Mouse (Mus musculus): Measurements from ENCODE around the gene Rhoa. TPM values are rescaled to one million over a fixed set of nuclear protein-coding genes. Genes with fewer than 3 reads are reported as not detected.

Gene Rhoa
- total RNA-seq, 1 experiment, result 125 TPM

GRCm38 (mm10) chr9:108386816-108387215 is 80.9 kb downstream of the Rhoa start:
- peaks cover 0 to 15% of the 10 kb centered on the region in 2 experiments; a peak in 2 of 4 replicates for H3K4me1 ChIP-seq (ENCODE audit: control insufficient read depth in 2 of 2, insufficient read depth in 2 of 2, low read length in 2 of 2, poor library complexity in 1 of 2)
- TF ChIP-seq HCFC1 (IDR thresholded peaks at IDR 0.05; ENCODE audit: borderline replicate concordance, insufficient read depth, low read length) (no peak), MAFK (IDR thresholded peaks at IDR 0.05; ENCODE audit: insufficient read depth, low read depth, low read length) (no peak), ZNF384 (IDR thresholded peaks at IDR 0.05; ENCODE audit: low read depth, low read length) (no peak), CHD2 (IDR thresholded peaks at IDR 0.05; ENCODE audit: low read depth, low read length) (no peak), ZC3H11A (IDR thresholded peaks at IDR 0.05; ENCODE audit: borderline replicate concordance, low read depth, low read length) (no peak)
- peaks cover 23% of the 10 kb centered on the region for H3K36me3 ChIP-seq (ENCODE audit: control insufficient read depth, insufficient read depth, low read length, poor library complexity, severe bottlenecking)
- H3K27ac ChIP-seq (ENCODE audit: insufficient read depth, low read depth, low read length, poor library complexity, severe bottlenecking), result no peak overlapping the region
- H3K9me3 ChIP-seq (ENCODE audit: control insufficient read depth, insufficient read depth, low read depth, low read length), result no peaks in the 10 kb centered on the region
- H3K9ac ChIP-seq (ENCODE audit: insufficient read depth, low read depth, low read length, poor library complexity, severe bottlenecking), result no peak overlapping the region
- no peak overlapping the region for H3K4me3 ChIP-seq (ENCODE audit: insufficient read depth in 1 of 2, low read depth in 1 of 2, low read length in 2 of 2, poor library complexity in 1 of 2, severe bottlenecking in 1 of 2)
- no peak for DNase-seq (ENCODE audit: low read depth, low spot score)
- in situ Hi-C loops (cut with MboI; ENCODE audit: low sequenced_read_pairs in 2 of 2, unreplicated experiment in 2 of 2), result no loop called here

Other genes with a start within 250 kb of the Rhoa start
- 2.9 and 3.6 TPM in 2 replicates for gene Mst1, start 225.7 kb upstream of the Rhoa start, total RNA-seq (2012; rRNA removed)
- 14.5 and 28.1 TPM in 2 replicates for gene Rnf123, start 222.8 kb upstream of the Rhoa start, total RNA-seq (2012; rRNA removed)
- gene Apeh, start 211.5 kb upstream of the Rhoa start, total RNA-seq (2012; rRNA removed), result 37.3 and 56.1 TPM in 2 replicates
- gene Bsn, start 115.7 kb upstream of the Rhoa start, total RNA-seq (2012; rRNA removed), result 0.45 and 0.58 TPM in 2 replicates
- 134 and 168 TPM in 2 replicates for gene Dag1, start 42.2 kb upstream of the Rhoa start, total RNA-seq (2012; rRNA removed)
- 9.2 and 9.9 TPM in 2 replicates for gene Nicn1, start 15.7 kb upstream of the Rhoa start, total RNA-seq (2012; rRNA removed)
- gene Amt, start 9.3 kb upstream of the Rhoa start, total RNA-seq (2012; rRNA removed), result 63.9 and 77.9 TPM in 2 replicates
- 10.0 and 11.0 TPM in 2 replicates for gene Tcta, start within 50 bp of the Rhoa start, total RNA-seq (2012; rRNA removed)
- 797 and 939 TPM in 2 replicates for gene Gpx1, start 32.8 kb downstream of the Rhoa start, total RNA-seq (2012; rRNA removed)
- gene Usp4, start 41.7 kb downstream of the Rhoa start, total RNA-seq (2012; rRNA removed), result 64.2 and 69.1 TPM in 2 replicates
- gene 1700102P08Rik, start 86.7 kb downstream of the Rhoa start, total RNA-seq (2012; rRNA removed), result 1.3 and 1.5 TPM in 2 replicates
- gene Ccdc36, start 122.4 kb downstream of the Rhoa start, total RNA-seq (2012; rRNA removed), result 1.4 and 1.7 TPM in 2 replicates
- not detected in 2 replicates for gene BC048562, start 130.4 kb downstream of the Rhoa start, total RNA-seq (2012; rRNA removed)
- 16.7 and 18.6 TPM in 2 replicates for gene Ccdc71, start 154.4 kb downstream of the Rhoa start, total RNA-seq (2012; rRNA removed)
- 6.6 and 6.7 TPM in 2 replicates for gene Klhdc8b, start 155.5 kb downstream of the Rhoa start, total RNA-seq (2012; rRNA removed)
- gene Lamb2, start 173.6 kb downstream of the Rhoa start, total RNA-seq (2012; rRNA removed), result 50.6 and 54.5 TPM in 2 replicates
- 92.1 and 126 TPM in 2 replicates for gene Usp19, start 184.5 kb downstream of the Rhoa start, total RNA-seq (2012; rRNA removed)
- gene Qars, start 201.6 kb downstream of the Rhoa start, total RNA-seq (2012; rRNA removed), result 393 and 450 TPM in 2 replicates
- 145 and 152 TPM in 2 replicates for gene Qrich1, start 210.7 kb downstream of the Rhoa start, total RNA-seq (2012; rRNA removed)

All from ES-E14 (cell line).